Mouse (Mus musculus): ENCODE data around the gene Cdh24. TPM values are rescaled to one million over a fixed set of nuclear protein-coding genes. Genes with fewer than 3 reads are reported as not detected.

The Cdh24 gene
- polyA plus RNA-seq, 1 experiment from 2014 or later: 4.1 TPM

DNA sequence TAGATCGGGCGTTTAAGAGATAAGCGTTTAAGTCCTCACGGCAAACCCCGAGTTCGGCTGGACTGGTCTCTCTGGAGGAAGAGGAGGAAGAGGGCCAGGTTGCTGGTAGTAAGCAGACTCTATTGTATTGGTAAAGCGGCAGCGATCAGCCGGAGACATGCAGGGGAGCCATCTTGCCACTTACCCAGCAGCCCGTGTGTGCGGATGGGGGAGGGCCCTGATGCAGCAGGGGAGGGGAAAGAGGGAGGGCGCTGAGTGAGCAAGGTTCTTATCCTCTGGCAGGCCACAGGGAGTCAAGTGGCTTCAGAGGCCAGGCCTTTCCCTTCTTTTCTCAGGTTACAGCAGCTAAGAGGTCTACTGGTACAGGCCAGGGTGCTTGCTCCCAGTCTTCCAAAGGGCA is 12.3 kb upstream of the Cdh24 start:
- H3K27me3 ChIP-seq (ENCODE audit: low read depth, poor library complexity, severe bottlenecking): no peaks in the 10 kb centered on the region
- 0% methylated on average over 12 of the region's 12 CpGs for WGBS
- no peaks in the 10 kb centered on the region for H3K9me3 ChIP-seq (replicated peaks)
- H3K27ac ChIP-seq (replicated peaks): peak overlapping the region; percentile 92
- H3K36me3 ChIP-seq: peaks cover 84% of the 10 kb centered on the region
- peak; percentile 90 for DNase-seq (ENCODE audit: low spot score)
- peak overlapping the region; percentile 69 for H3K4me3 ChIP-seq
- H3K4me1 ChIP-seq: peaks cover 52% of the 10 kb centered on the region

DNA sequence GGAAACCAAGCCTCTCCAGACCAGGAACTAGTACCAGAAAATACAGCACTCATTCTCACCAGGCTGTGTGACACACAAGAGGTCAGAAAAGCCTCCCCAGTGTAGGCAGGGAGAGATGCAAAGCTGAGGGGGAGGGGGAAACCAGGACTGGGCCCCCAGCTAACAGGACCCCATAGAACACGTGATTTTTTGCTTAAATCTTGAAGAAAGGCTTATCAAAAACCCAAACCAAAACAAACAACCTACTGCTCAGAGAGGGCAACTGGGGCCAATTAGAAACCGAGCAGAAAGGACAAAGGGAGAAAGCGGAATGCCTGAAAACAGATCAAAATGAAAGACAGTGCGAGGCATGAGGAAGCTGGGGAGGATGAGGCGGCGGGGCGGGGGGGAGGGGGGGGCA is 11.6 kb upstream of the Cdh24 start:
- under 1% methylated on average over 7 of the region's 7 CpGs for WGBS
- H3K36me3 ChIP-seq: peaks cover 84% of the 10 kb centered on the region
- peak overlapping the region; percentile 69 for H3K4me3 ChIP-seq
- no peaks in the 10 kb centered on the region for H3K27me3 ChIP-seq (ENCODE audit: low read depth, poor library complexity, severe bottlenecking)
- no peaks in the 10 kb centered on the region for H3K9me3 ChIP-seq (replicated peaks)
- peaks cover 54% of the 10 kb centered on the region for H3K4me1 ChIP-seq
- peak overlapping the region; percentile 92 for H3K27ac ChIP-seq (replicated peaks)
- DNase-seq (ENCODE audit: low spot score): no peak

DNA sequence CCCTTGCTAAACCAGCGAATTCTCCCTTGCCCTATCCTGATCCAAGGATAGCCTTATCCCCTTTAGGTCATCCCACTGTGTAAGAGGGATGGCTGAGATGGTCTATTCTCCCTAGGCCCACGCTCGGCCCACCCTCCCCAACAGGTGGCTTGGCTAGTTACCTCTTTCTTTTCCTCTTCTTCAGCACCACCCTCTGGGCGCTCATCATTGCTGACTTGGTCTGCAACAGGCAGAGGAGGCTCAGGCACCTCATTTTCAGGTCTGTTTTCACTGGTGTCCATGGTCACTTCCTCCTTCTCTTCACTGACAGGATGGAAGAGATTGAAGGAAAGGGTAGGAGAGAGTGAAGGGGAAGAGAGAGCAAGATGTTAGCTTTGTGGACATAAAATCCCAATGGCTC is 10.4 kb upstream of the Cdh24 start:
- H3K9me3 ChIP-seq (replicated peaks): no peaks in the 10 kb centered on the region
- H3K4me1 ChIP-seq: peaks cover 54% of the 10 kb centered on the region
- H3K36me3 ChIP-seq: peaks cover 84% of the 10 kb centered on the region
- 75% methylated on average over 4 of the region's 4 CpGs for WGBS
- 0 out of 2 replicates have a peak overlapping the region, but pooled peaks have one; percentile 33 for H3K27ac ChIP-seq (replicated peaks)
- peak overlapping the region; percentile 69 for H3K4me3 ChIP-seq
- no peak for DNase-seq (ENCODE audit: low spot score)
- H3K27me3 ChIP-seq (ENCODE audit: low read depth, poor library complexity, severe bottlenecking): no peaks in the 10 kb centered on the region

DNA sequence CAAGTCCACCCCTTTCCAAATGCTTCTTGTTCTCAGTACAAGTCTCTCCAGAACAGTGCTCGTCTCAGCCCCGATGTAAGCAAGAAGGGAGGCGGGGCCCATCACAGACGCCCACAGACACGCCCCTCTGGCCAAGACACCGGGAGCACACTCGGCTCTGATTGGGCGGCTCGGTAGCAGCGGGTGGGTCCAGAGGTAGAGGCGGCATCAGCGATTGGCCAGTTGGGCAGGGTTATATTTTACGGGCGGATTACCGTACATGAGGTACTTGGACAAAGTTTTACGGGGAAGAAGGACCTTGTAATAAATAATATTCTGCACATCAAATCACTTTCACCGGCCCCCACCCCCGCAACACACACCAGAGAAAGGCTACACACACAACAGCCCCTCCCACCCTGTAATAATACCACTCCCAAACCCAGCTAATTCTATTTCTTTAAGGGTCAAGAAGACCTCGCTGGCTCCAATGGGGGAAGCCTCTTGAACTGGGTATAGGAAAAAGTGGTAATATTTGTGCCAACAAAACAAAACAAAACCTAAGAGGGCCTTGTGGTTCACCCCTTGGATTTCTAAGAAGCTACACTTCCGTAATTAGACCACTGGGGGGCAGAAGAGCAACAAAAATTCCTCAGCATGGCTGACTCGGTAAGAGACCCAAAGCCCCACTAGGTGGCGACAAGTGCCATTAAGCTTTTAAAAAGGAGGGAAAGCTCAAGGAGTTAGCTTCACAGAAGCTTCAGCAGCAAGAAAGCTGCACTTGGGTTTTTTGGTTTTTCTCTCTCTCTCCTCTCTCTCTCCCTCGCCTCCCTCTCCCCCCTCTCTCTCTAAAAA is 9.7 kb upstream of the Cdh24 start:
- Histone ChIP-seq H3K4me3 (peak overlapping the region; percentile 69), H3K4me1 (peaks cover 54% of the 10 kb centered on the region), H3K27ac (replicated peaks) (0 out of 2 replicates have a peak overlapping the region, but pooled peaks have one; percentile 33), H3K36me3 (peaks cover 84% of the 10 kb centered on the region), H3K9me3 (replicated peaks) (no peaks in the 10 kb centered on the region), H3K27me3 (ENCODE audit: low read depth, poor library complexity, severe bottlenecking) (no peaks in the 10 kb centered on the region)
- 71% methylated on average over 23 of the region's 23 CpGs for WGBS
- peak; percentile 84 for DNase-seq (ENCODE audit: low spot score)

DNA sequence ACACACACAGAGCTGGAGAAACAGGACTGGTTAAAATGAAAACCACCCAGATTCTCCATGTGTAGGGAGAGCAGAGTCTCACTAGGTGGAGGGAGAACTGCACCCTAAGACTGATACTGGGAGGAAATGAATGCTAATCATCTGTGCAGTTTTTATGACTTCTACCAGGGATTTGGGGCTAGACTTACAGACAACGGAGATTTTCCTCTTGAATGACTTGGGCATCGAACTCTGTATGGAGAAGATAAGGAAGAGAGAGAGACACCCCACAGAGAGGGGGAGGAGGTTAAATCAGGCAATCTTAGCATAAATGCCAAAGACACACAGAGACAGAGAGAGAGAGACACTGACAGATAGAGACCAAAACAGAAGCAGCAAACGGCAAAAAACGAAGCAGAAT is 6.7 kb upstream of the Cdh24 start:
- Histone ChIP-seq H3K27ac (replicated peaks) (no peak overlapping the region), H3K36me3 (peaks cover 94% of the 10 kb centered on the region), H3K4me3 (no peak overlapping the region), H3K27me3 (ENCODE audit: low read depth, poor library complexity, severe bottlenecking) (no peaks in the 10 kb centered on the region), H3K4me1 (peaks cover 42% of the 10 kb centered on the region), H3K9me3 (replicated peaks) (no peaks in the 10 kb centered on the region)
- no peak for DNase-seq (ENCODE audit: low spot score)
- 82% methylated on average over 4 of the region's 4 CpGs for WGBS

DNA sequence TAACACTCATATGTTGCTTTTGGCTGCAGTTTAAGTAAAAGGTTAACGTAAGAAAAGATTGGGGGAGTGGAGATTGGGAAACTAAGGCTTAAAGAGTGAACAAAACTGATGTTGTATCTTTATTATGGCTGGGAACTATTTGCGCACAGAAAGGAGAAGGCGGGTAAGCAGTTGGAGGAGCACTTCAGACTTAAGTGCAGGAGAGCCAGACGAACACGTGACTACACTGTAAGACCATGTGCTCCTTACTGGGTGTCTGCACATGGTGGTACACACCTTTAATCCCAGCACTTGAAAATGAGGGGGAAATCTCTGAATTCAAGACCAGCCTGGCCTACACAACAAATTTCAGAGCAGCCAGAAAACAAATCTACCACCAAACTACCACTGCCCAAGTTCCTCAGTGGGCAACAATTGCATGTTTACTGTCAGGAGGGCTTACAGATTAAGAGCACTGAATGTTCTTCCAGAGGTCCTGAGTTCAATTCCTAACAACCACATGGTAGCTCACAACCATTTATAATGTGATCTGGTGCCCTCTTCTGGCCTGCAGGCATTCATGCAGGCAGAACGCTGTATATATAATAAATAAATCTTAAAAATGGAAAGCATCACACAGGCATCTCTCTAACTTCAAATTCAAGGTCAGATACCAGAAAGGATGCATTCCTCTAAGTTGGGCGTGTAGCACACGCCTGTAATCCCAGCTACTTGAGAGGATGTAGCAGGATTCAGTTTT is 5.9 kb upstream of the Cdh24 start:
- DNase-seq (ENCODE audit: low spot score): no peak
- Histone ChIP-seq H3K9me3 (replicated peaks) (no peaks in the 10 kb centered on the region), H3K27me3 (ENCODE audit: low read depth, poor library complexity, severe bottlenecking) (no peaks in the 10 kb centered on the region), H3K4me1 (peaks cover 36% of the 10 kb centered on the region), H3K27ac (replicated peaks) (no peak overlapping the region), H3K36me3 (peaks cover 99% of the 10 kb centered on the region), H3K4me3 (no peak overlapping the region)
- WGBS: 95% methylated on average over 8 of the region's 8 CpGs

DNA sequence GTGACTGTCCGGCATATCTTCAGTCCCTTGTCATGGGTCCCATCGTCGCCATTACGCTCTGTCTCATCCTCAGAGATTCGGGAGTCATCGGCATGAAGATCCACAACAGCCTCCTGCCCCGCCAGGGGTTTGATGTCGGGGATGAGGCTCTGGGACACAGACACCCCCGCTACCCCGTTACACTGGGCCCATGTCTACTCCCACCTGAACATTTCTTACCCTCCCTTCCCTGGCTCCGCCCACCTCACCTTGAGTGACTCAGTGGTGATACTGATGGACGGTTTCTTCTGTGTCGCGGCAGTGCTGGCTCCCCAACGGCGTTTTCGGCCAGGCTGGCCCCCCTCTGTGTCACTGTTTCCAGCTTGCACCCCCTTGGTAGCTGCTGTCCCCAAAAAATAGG is 5.3 kb upstream of the Cdh24 start:
- Histone ChIP-seq H3K4me3 (no peak overlapping the region), H3K36me3 (peaks cover 94% of the 10 kb centered on the region), H3K27ac (replicated peaks) (no peak overlapping the region), H3K27me3 (ENCODE audit: low read depth, poor library complexity, severe bottlenecking) (no peaks in the 10 kb centered on the region), H3K9me3 (replicated peaks) (no peaks in the 10 kb centered on the region), H3K4me1 (peaks cover 36% of the 10 kb centered on the region)
- WGBS: 95% methylated on average over 17 of the region's 17 CpGs
- no peak for DNase-seq (ENCODE audit: low spot score)

DNA sequence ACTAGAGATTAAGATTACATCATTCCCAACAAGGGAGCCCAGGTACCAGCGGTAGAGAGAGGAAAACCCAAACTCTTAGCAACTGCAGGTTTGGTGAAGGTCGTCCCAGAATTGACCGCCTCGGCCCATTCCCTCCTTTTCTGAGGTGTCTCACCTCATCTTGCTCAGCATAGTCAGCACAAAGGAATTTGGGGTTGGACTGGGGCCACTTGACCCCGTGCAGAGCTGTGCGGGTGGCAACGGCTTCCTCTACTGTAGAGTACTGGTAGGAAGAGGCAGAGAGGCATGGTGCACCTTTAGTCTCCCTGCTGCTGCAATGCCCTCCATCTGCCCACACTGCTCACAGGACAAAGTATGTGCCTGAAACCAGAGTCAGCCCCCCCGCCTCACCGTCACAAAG is 3.1 kb upstream of the Cdh24 start:
- H3K9me3 ChIP-seq (replicated peaks): no peaks in the 10 kb centered on the region
- H3K27ac ChIP-seq (replicated peaks): no peak overlapping the region
- H3K4me1 ChIP-seq: peaks cover 37% of the 10 kb centered on the region
- no peak overlapping the region for H3K4me3 ChIP-seq
- DNase-seq (ENCODE audit: low spot score): no peak
- no peaks in the 10 kb centered on the region for H3K27me3 ChIP-seq (ENCODE audit: low read depth, poor library complexity, severe bottlenecking)
- WGBS: 96% methylated on average over 9 of the region's 9 CpGs
- H3K36me3 ChIP-seq: peaks cover 75% of the 10 kb centered on the region

DNA sequence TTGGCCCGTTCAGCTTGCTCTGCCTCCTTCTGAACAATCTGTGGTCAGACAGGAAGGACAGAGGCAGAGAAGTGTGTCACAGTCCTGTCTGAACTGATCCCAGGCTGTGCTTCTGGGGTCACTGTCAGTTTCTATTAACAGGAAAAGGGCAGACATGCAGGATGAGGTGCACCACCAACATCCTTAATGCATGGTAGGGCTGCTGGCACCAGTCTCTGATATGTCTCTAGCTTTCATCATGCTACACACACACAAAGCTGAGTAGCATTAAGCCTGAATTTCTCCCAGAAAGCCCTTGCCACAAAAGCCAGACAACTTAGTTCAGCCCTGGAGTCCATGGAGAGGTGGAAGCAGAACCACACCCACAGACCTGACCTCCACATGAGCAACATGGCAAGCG is 1.8 kb upstream of the Cdh24 start:
- 85% methylated on average over 2 of the region's 2 CpGs for WGBS
- Histone ChIP-seq H3K27ac (replicated peaks) (no peak overlapping the region), H3K4me1 (peaks cover 39% of the 10 kb centered on the region), H3K36me3 (peaks cover 75% of the 10 kb centered on the region), H3K27me3 (ENCODE audit: low read depth, poor library complexity, severe bottlenecking) (no peaks in the 10 kb centered on the region), H3K9me3 (replicated peaks) (no peaks in the 10 kb centered on the region), H3K4me3 (no peak overlapping the region)
- DNase-seq (ENCODE audit: low spot score): no peak

DNA sequence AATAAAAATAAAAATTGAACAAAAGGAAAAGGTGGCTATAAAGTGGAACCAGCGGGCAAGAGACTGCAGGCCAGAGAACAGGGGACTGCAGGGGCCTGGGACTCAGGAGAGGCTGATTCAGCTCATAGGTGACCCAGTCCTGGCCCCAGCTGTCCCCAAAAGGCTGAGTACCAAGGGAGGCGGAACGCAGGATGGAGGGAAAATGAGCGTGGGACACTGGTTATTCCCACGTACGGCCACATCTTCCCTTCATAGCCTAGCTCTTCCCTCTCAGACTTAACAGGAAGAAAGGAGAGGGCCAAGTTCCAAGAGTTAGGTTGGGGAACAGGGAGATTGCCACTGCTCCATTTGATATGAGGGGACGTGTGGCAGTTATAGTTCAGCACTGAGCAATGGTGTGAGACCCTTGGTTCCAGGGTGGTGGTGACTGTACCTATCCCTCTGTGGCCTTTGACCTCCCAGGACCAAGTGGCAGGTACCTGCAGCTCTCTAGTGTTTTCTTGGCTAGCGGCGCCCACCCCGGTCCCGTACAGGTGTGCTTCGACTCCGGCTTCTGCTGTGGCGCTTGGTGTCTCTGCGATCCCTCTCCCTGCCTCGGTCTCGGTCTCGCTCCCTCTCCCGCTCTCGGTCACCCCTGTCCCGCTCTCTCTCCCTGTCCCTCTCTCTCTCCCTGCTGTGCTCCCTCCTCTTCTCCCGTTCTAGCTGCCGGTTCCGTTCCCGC is 1.2 kb upstream of the Cdh24 start:
- Histone ChIP-seq H3K4me3 (peak overlapping the region; percentile 87; the same call in 1 of the 2 replicates), H3K27me3 (ENCODE audit: low read depth, poor library complexity, severe bottlenecking) (no peaks in the 10 kb centered on the region), H3K27ac (replicated peaks) (no peak overlapping the region), H3K36me3 (peaks cover 75% of the 10 kb centered on the region), H3K4me1 (peaks cover 39% of the 10 kb centered on the region), H3K9me3 (replicated peaks) (no peaks in the 10 kb centered on the region)
- DNase-seq (ENCODE audit: low spot score): no peak
- WGBS: 86% methylated on average over 25 of the region's 25 CpGs

DNA sequence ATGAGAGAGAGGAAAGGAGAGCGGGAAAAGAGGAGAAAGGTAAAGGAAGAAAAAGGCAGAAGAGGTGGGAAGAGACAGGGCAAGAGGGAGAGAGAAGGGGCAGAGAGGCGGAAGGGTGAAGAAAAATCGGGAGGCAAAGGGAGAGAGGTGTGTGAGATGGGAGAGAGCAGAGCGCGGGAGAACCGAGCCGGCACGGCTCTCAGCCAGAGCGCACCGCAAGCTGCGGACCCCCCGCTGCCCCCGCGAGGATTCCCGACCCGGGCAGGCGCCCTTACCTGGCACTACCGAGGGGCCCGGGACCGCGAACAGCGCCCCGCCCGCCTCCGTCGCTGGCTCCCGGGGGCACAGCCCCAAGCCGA is 239 bp downstream of the Cdh24 start, which contains the start of gene Gm17606:
TSS of gene Gm17606 (plus strand) at position 7 of the 359 bp plus-strand sequence.
- Histone ChIP-seq H3K27me3 (ENCODE audit: low read depth, poor library complexity, severe bottlenecking) (no peaks in the 10 kb centered on the region), H3K4me1 (peaks cover 39% of the 10 kb centered on the region), H3K27ac (replicated peaks) (peak within 1 kb of the TSS; percentile 96), H3K4me3 (peak within 1 kb of the TSS; percentile 87), H3K9me3 (replicated peaks) (no peaks in the 10 kb centered on the region), H3K36me3 (peaks cover 75% of the 10 kb centered on the region)
- WGBS: under 1% methylated on average over 28 of the region's 28 CpGs
- DNase-seq (ENCODE audit: low spot score): no peak

DNA sequence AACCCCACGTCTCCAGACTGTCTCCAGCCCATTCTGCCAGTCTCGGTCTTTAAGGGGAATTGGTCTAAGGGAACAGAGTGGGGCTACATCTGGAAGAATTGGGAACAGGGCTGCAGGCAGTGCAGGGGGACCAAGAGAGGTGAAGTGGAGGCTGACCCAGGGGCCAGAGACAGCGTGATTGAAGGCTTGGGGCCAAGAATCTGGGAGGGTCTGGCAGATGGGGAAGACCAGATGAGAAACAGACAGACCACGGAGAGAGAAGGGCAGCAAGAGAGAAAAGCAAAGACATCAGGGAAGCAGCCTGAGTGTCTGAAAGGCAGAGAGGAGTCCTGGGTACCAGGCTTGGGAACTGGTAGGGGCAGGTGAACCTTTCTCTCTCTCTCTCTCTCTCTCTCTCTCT is 1.0 kb downstream of the Cdh24 start:
- no peaks in the 10 kb centered on the region for H3K27me3 ChIP-seq (ENCODE audit: low read depth, poor library complexity, severe bottlenecking)
- no peak for DNase-seq (ENCODE audit: low spot score)
- peaks cover 39% of the 10 kb centered on the region for H3K4me1 ChIP-seq
- H3K9me3 ChIP-seq (replicated peaks): no peaks in the 10 kb centered on the region
- whole genome bisulfite sequencing: 36% methylated on average over 4 of the region's 4 CpGs
- peaks cover 75% of the 10 kb centered on the region for H3K36me3 ChIP-seq
- H3K27ac ChIP-seq (replicated peaks): peak overlapping the region; percentile 96
- H3K4me3 ChIP-seq: peak overlapping the region; percentile 87
